In genomic region chr6:116198173-116198572, GRCm38 (mm10) we compare ENCODE assay signal across 8 mouse cellular contexts. TPM values are rescaled to one million over a fixed set of nuclear protein-coding genes. Genes with fewer than 3 reads are reported as not detected.
A peak's percentile ranks its signal among the peaks of the same experiment; 100 is the strongest.
DNase-seq lines count a peak whose midpoint lies in the region; ATAC-seq and TF ChIP-seq lines count a peak whose summit lies in the region.

No protein-coding gene starts in this region.

- ATAC-seq in limb, embryonic 11.5 days (ENCODE audit: insufficient number of reproducible peaks, low FRiP score, low TSS enrichment, low read depth) = no peak
- peak; percentile 34 for ATAC-seq in liver, postnatal 0 days

- no peak for TF ChIP-seq EP300 in liver, postnatal 0 days (IDR thresholded peaks at IDR 0.05; ENCODE audit: low read depth)

- TF ChIP-seq CTCF in brain, embryonic 14.5 days (IDR thresholded peaks at IDR 0.05; ENCODE audit: borderline replicate concordance, extremely low read depth, insufficient read depth, insufficient read length) = peak; percentile 52; the same call in 1 of the 2 replicates
- peak; percentile 68 for TF ChIP-seq CTCF in liver, postnatal 0 days (IDR thresholded peaks at IDR 0.05; ENCODE audit: low read depth)

- H3K27me3 ChIP-seq in limb, embryonic 11.5 days (ENCODE audit: control insufficient read depth, insufficient read depth, low read length) = no peaks in the 10 kb centered on the region
- no peaks in the 10 kb centered on the region for H3K27me3 ChIP-seq in limb, embryonic 10.5 days (ENCODE audit: low read depth, poor library complexity, severe bottlenecking)
- H3K27me3 ChIP-seq in liver, postnatal 0 days (ENCODE audit: insufficient read depth, low read length) = no peaks in the 10 kb centered on the region

- TF ChIP-seq POLR2A in brain, embryonic 14.5 days (IDR thresholded peaks at IDR 0.05; ENCODE audit: borderline replicate concordance, extremely low read depth, insufficient read depth, insufficient read length, poor library complexity, severe bottlenecking) = no peak

- H3K36me3 ChIP-seq in limb, embryonic 11.5 days (ENCODE audit: control insufficient read depth, insufficient read depth, low read length) = no peaks in the 10 kb centered on the region
- no peaks in the 10 kb centered on the region for H3K36me3 ChIP-seq in limb, embryonic 10.5 days
- no peaks in the 10 kb centered on the region for H3K36me3 ChIP-seq in liver, postnatal 0 days (replicated peaks; ENCODE audit: insufficient read depth, low read length)

- 42% methylated on average over 3 of the region's 3 CpGs for WGBS in limb, embryonic 11.5 days
- 46% methylated on average over 3 of the region's 3 CpGs for WGBS in limb, embryonic 10.5 days
- 32% methylated on average over 3 of the region's 3 CpGs for WGBS in liver, postnatal 0 days (ENCODE audit: insufficient replicate concordance)

- no peak overlapping the region for H3K9ac ChIP-seq in limb, embryonic 11.5 days (ENCODE audit: low read length)
- H3K9ac ChIP-seq in liver, postnatal 0 days (replicated peaks) = no peak overlapping the region

- no peak overlapping the region for H3K27ac ChIP-seq in limb, embryonic 11.5 days (replicated peaks; ENCODE audit: low read depth, low read length)
- no peak overlapping the region for H3K27ac ChIP-seq in limb, embryonic 10.5 days
- H3K27ac ChIP-seq in liver, postnatal 0 days (ENCODE audit: low read depth) = 0 out of 2 replicates have a peak overlapping the region, but pooled peaks have one; percentile 62

- H3K4me2 ChIP-seq in limb, embryonic 11.5 days (ENCODE audit: low read depth, severe bottlenecking) = no peak overlapping the region
- no peak overlapping the region for H3K4me2 ChIP-seq in liver, postnatal 0 days (ENCODE audit: low read depth, low read length)

- H3K4me3 ChIP-seq in limb, embryonic 11.5 days (ENCODE audit: low read depth, low read length) = no peak overlapping the region
- no peak overlapping the region for H3K4me3 ChIP-seq in limb, embryonic 10.5 days
- H3K4me3 ChIP-seq in liver, postnatal 0 days (ENCODE audit: low read depth, low read length) = no peak overlapping the region

- H3K4me1 ChIP-seq in limb, embryonic 11.5 days (ENCODE audit: control insufficient read depth, insufficient read depth, low read length) = no peaks in the 10 kb centered on the region
- H3K4me1 ChIP-seq in limb, embryonic 10.5 days = peaks cover 7% of the 10 kb centered on the region; the same call in 1 of the 2 replicates
- H3K4me1 ChIP-seq in liver, postnatal 0 days (ENCODE audit: insufficient read depth) = peaks cover 9% of the 10 kb centered on the region

- no peaks in the 10 kb centered on the region for H3K9me3 ChIP-seq in limb, embryonic 11.5 days (ENCODE audit: control insufficient read depth, low read length)
- H3K9me3 ChIP-seq in limb, embryonic 10.5 days (replicated peaks) = no peaks in the 10 kb centered on the region
- H3K9me3 ChIP-seq in liver, postnatal 0 days (ENCODE audit: low read length) = no peaks in the 10 kb centered on the region

- DNase-seq in cerebellum, adult 9-10 months = peak; percentile 36
- DNase-seq in cerebellum, adult 8-10 months = no peak
- peak; percentile 25 for DNase-seq in limb, embryonic 11.5 days (ENCODE audit: low spot score)
- no peak for DNase-seq in limb, embryonic 10.5 days (ENCODE audit: low spot score)
- DNase-seq in brain, embryonic 14.5 days (ENCODE audit: low read depth) = peak; percentile 64
- no peak for DNase-seq in liver, postnatal 0 days
- no peak for DNase-seq in heart, adult 8-10 months (ENCODE audit: low spot score)
- DNase-seq in layer of hippocampus, adult 8-10 months (ENCODE audit: low spot score in 2 of 2) = no peak

RNA-seq across cellular contexts. Expression of gene Tmcc1, which starts 4.9 kb away (rescaled TPM):
- 13.4 and 13.8 TPM in 2 replicates for polyA plus RNA-seq in limb, embryonic 11.5 days (2014; fragmentation: Nextera tagmentation; extraction: Ambion mirVana)
- 13.9 and 14.3 TPM in 2 replicates for polyA plus RNA-seq in limb, embryonic 10.5 days (2016; fragmentation: Nextera tagmentation; extraction: Ambion mirVana)
- 50.5 and 56.1 TPM in 2 replicates for polyA plus RNA-seq in brain, embryonic 14.5 days (2012; rRNA removed)
- 3.7 and 4.0 TPM in 2 replicates for polyA plus RNA-seq in liver, postnatal 0 days (2015; fragmentation: Nextera tagmentation; extraction: Ambion mirVana)
- 10 to 100 TPM; 29.7 to 34.6 (median 31.4) TPM for total RNA-seq in heart, adult 8-10 months (2022)
- total RNA-seq in layer of hippocampus, adult 8-10 months (2022) = 10 to 100 TPM; 80.2 to 90.1 (median 85.2) TPM

RNA-seq across cellular contexts. Expression of gene Washc2, which starts 9.7 kb away (rescaled TPM):
- polyA plus RNA-seq in limb, embryonic 11.5 days (2014; fragmentation: Nextera tagmentation; extraction: Ambion mirVana) = 45.7 and 55.5 TPM in 2 replicates
- polyA plus RNA-seq in limb, embryonic 10.5 days (2016; fragmentation: Nextera tagmentation; extraction: Ambion mirVana) = 47.1 and 52.7 TPM in 2 replicates
- polyA plus RNA-seq in brain, embryonic 14.5 days (2012; rRNA removed) = 103 and 105 TPM in 2 replicates
- 11.5 and 12.3 TPM in 2 replicates for polyA plus RNA-seq in liver, postnatal 0 days (2015; fragmentation: Nextera tagmentation; extraction: Ambion mirVana)
- 10 to 100 TPM; 17.5 to 25.0 (median 22.9) TPM for total RNA-seq in heart, adult 8-10 months (2022)
- 100 to 1,000 TPM in 3 of 4 experiments, 10 to 100 TPM in 1; 95.9 to 121 (median 112) TPM for total RNA-seq in layer of hippocampus, adult 8-10 months (2022)

Comparison
In these comparisons a context has a peak if more than half of its experiments do, and no peak if none do; other contexts are left out.
1. DNase-seq: peak in cerebellum, adult 9-10 months (single experiment), limb, embryonic 11.5 days (single experiment) and brain, embryonic 14.5 days (single experiment); none in cerebellum, adult 8-10 months (single experiment), limb, embryonic 10.5 days (single experiment), liver, postnatal 0 days (single experiment), heart, adult 8-10 months (single experiment) and layer of hippocampus, adult 8-10 months (0 of 2).